Mouse (Mus musculus): ENCODE measurements around the gene Eps8. TPM values are rescaled to one million over a fixed set of nuclear protein-coding genes. Genes with fewer than 3 reads are reported as not detected.

The Eps8 gene
- total and polyA plus RNA-seq, 3 experiments = 0.08 to 0.15 TPM; not detected in 1

- DNase-seq (ENCODE audit: low read depth, low spot score) = peak; percentile 31
- no peak overlapping the region for H3K9ac ChIP-seq (ENCODE audit: control insufficient read depth, low read depth, low read length, poor library complexity, severe bottlenecking)
- TF ChIP-seq MYC (IDR thresholded peaks at IDR 0.05; ENCODE audit: low read depth, low read length) = no peak
- no peak for TF ChIP-seq POLR2A (IDR thresholded peaks at IDR 0.05; ENCODE audit: control insufficient read depth in 1 of 2, insufficient read depth in 1 of 2, low read depth in 1 of 2, low read length in 2 of 2, poor library complexity in 1 of 2)
- no peak for TF ChIP-seq NRF1 (IDR thresholded peaks at IDR 0.05; ENCODE audit: insufficient read depth, low read depth, low read length, poor library complexity, severe bottlenecking)
- no peak for TF ChIP-seq MYB (IDR thresholded peaks at IDR 0.05; ENCODE audit: low read depth, low read length)
- no peak for TF ChIP-seq E2F4 (IDR thresholded peaks at IDR 0.05; ENCODE audit: borderline replicate concordance, low read depth, low read length)
- TF ChIP-seq EP300 (IDR thresholded peaks at IDR 0.05; ENCODE audit: low read depth in 1 of 2, low read length in 2 of 2) = no peak
- no peak for TF ChIP-seq SIN3A (IDR thresholded peaks at IDR 0.05; ENCODE audit: low read length)
- TF ChIP-seq ETS1 (IDR thresholded peaks at IDR 0.05; ENCODE audit: low read depth, low read length) = no peak
- TF ChIP-seq TCF12 (IDR thresholded peaks at IDR 0.05; ENCODE audit: low read depth, low read length) = no peak
- no peak for TF ChIP-seq CHD1 (IDR thresholded peaks at IDR 0.05; ENCODE audit: low read depth, low read length)
- TF ChIP-seq MAZ (IDR thresholded peaks at IDR 0.05; ENCODE audit: low read depth, low read length) = no peak
- no peak for TF ChIP-seq POLR2AphosphoS2 (IDR thresholded peaks at IDR 0.05; ENCODE audit: low read length)
- TF ChIP-seq BHLHE40 (IDR thresholded peaks at IDR 0.05; ENCODE audit: borderline replicate concordance, low read depth, low read length) = no peak
- no peak for TF ChIP-seq UBTF (IDR thresholded peaks at IDR 0.05; ENCODE audit: borderline replicate concordance, insufficient read depth, low read depth, low read length)
- TF ChIP-seq GABPA (IDR thresholded peaks at IDR 0.05; ENCODE audit: low read depth, low read length) = no peak
- TF ChIP-seq NELFE (IDR thresholded peaks at IDR 0.05; ENCODE audit: low read depth, low read length) = no peak
- no peak for TF ChIP-seq ZKSCAN1 (IDR thresholded peaks at IDR 0.05; ENCODE audit: low read depth, low read length)
- no peaks in the 10 kb centered on the region for H3K9me3 ChIP-seq (replicated peaks; ENCODE audit: insufficient read depth, low read length)
- H3K79me2 ChIP-seq (ENCODE audit: control insufficient read depth, insufficient read depth, low read length, poor library complexity) = no peaks in the 10 kb centered on the region
- H3K27ac ChIP-seq (ENCODE audit: control insufficient read depth, low read depth, low read length) = no peak overlapping the region
- H3K4me1 ChIP-seq (ENCODE audit: control insufficient read depth in 1 of 2, insufficient read depth in 2 of 2, low read length in 2 of 2) = no peaks in the 10 kb centered on the region
- no peak overlapping the region for H3K4me3 ChIP-seq (ENCODE audit: control insufficient read depth in 1 of 2, insufficient read depth in 1 of 2, low read depth in 2 of 2, low read length in 2 of 2)
- H3K36me3 ChIP-seq (ENCODE audit: control insufficient read depth in 1 of 2, insufficient read depth in 2 of 2, low read length in 2 of 2) = no peaks in the 10 kb centered on the region
- no peaks in the 10 kb centered on the region for H3K27me3 ChIP-seq (ENCODE audit: control insufficient read depth in 1 of 2, insufficient read depth in 2 of 2, low read length in 2 of 2)
Measured at GRCm38 (mm10) chr6:137548613-137549012, 106.1 kb downstream of the Eps8 start.

GRCm38 (mm10) chr6:137547555-137547954 lies 107.1 kb downstream of the Eps8 start:
- Histone ChIP-seq H3K79me2 (ENCODE audit: control insufficient read depth, insufficient read depth, low read length, poor library complexity) (no peaks in the 10 kb centered on the region), H3K4me1 (ENCODE audit: control insufficient read depth in 1 of 2, insufficient read depth in 2 of 2, low read length in 2 of 2) (no peaks in the 10 kb centered on the region), H3K27ac (ENCODE audit: control insufficient read depth, low read depth, low read length) (no peak overlapping the region), H3K9me3 (replicated peaks; ENCODE audit: insufficient read depth, low read length) (no peaks in the 10 kb centered on the region), H3K36me3 (ENCODE audit: control insufficient read depth in 1 of 2, insufficient read depth in 2 of 2, low read length in 2 of 2) (no peaks in the 10 kb centered on the region), H3K27me3 (ENCODE audit: control insufficient read depth in 1 of 2, insufficient read depth in 2 of 2, low read length in 2 of 2) (no peaks in the 10 kb centered on the region), H3K4me3 (ENCODE audit: control insufficient read depth in 1 of 2, insufficient read depth in 1 of 2, low read depth in 2 of 2, low read length in 2 of 2) (no peak overlapping the region), H3K9ac (ENCODE audit: control insufficient read depth, low read depth, low read length, poor library complexity, severe bottlenecking) (no peak overlapping the region)
- no peak for DNase-seq (ENCODE audit: low read depth, low spot score)
- TF ChIP-seq MAX (IDR thresholded peaks at IDR 0.05; ENCODE audit: low read length) (no peak), RCOR1 (IDR thresholded peaks at IDR 0.05; ENCODE audit: low read depth, low read length) (no peak), NRF1 (IDR thresholded peaks at IDR 0.05; ENCODE audit: insufficient read depth, low read depth, low read length, poor library complexity, severe bottlenecking) (no peak), MXI1 (IDR thresholded peaks at IDR 0.05; ENCODE audit: low read depth, low read length) (no peak), CHD2 (IDR thresholded peaks at IDR 0.05; ENCODE audit: low read length) (no peak), GABPA (IDR thresholded peaks at IDR 0.05; ENCODE audit: low read depth, low read length) (no peak), ELF1 (IDR thresholded peaks at IDR 0.05; ENCODE audit: low read depth, low read length) (no peak), MAZ (IDR thresholded peaks at IDR 0.05; ENCODE audit: low read depth, low read length) (no peak), POLR2AphosphoS2 (IDR thresholded peaks at IDR 0.05; ENCODE audit: low read length) (no peak), GATA1 (IDR thresholded peaks at IDR 0.05; ENCODE audit: low read depth, low read length) (no peak), ZC3H11A (IDR thresholded peaks at IDR 0.05; ENCODE audit: low read depth, low read length) (no peak)
